Mouse (Mus musculus) spleen, adult 10 weeks (tissue): Measurements from ENCODE around the gene Syf2. TPM values are rescaled to one million over a fixed set of nuclear protein-coding genes. Genes with fewer than 3 reads are reported as not detected.

ENCODE experiments used
- polyA plus RNA-seq: library from polyadenylated mRNA; stranded (reverse); fragments of 350-450 nt; fragmentation: Illumina TruSeq; extraction: RNeasy Lipid Tissue Mini Kit (QIAGEN cat#74804); gene quantifications from one replicate; pipeline ENCODE4 v1.2.3, GENCODE M21; 2015; ENCODE audit warnings: low replicate concordance; ENCODE audit not compliant: insufficient read depth

The Syf2 gene
- 146 TPM for polyA plus RNA-seq

GRCm38 (mm10) chr4:134930684-134931481 is at the start of gene Syf2:
Syf2 (plus strand) TSS chr4:134930898.

GRCm38 (mm10) chr4:134914864-134915209 is 15.9 kb upstream of the Syf2 start, which contains the start of gene Tmem50a:
Tmem50a (minus strand) TSS chr4:134915024.

GRCm38 (mm10) chr4:134923258-134924018 is 7.3 kb upstream of the Syf2 start, which contains the start of gene Rsrp1:
Rsrp1 (plus strand) TSS chr4:134923592.

Other genes starting within 250 kb of the Syf2 start
- 4.3 TPM for gene Man1c1, start 226.6 kb upstream of the Syf2 start, polyA plus RNA-seq
- gene Ldlrap1, start 162.9 kb upstream of the Syf2 start, polyA plus RNA-seq: 12.5 TPM
- gene Maco1, start 77.6 kb upstream of the Syf2 start, polyA plus RNA-seq: 39.9 TPM
- 15.4 TPM for gene Rhd, start 66.4 kb upstream of the Syf2 start, polyA plus RNA-seq
- 144 TPM for gene Tmem50a, start 15.9 kb upstream of the Syf2 start, polyA plus RNA-seq
- 1,234 TPM for gene Rsrp1, start 7.3 kb upstream of the Syf2 start, polyA plus RNA-seq
- gene Runx3, start 189.8 kb downstream of the Syf2 start, polyA plus RNA-seq: 25.6 TPM